Mouse (Mus musculus) common myeloid progenitor, adult 5-6 weeks (primary cell): ENCODE measurements around the gene Pgpep1. TPM values are rescaled to one million over a fixed set of nuclear protein-coding genes. Genes with fewer than 3 reads are reported as not detected.

Experiments used
- ATAC-seq: replicated peaks from 2 replicates; pipeline ENCODE4 v1.8.0; 2016; ENCODE audit warnings: low read depth, mild to moderate bottlenecking, moderate TSS enrichment, inconsistent platforms; ENCODE audit not compliant: poor library complexity, severe bottlenecking
- total RNA-seq: library from RNA; stranded (forward); fragments of 200-1000, 187-1606 nt; gene quantifications from 2 replicates; pipeline ENCODE4 v1.2.3, GENCODE M21; 2017

Gene Pgpep1
- total RNA-seq, 1 experiment from 2014 or later, result 3.6 TPM

- no peak for ATAC-seq
Measured at GRCm38 (mm10) chr8:70691727-70692231, 31.6 kb upstream of the Pgpep1 start.

DNA sequence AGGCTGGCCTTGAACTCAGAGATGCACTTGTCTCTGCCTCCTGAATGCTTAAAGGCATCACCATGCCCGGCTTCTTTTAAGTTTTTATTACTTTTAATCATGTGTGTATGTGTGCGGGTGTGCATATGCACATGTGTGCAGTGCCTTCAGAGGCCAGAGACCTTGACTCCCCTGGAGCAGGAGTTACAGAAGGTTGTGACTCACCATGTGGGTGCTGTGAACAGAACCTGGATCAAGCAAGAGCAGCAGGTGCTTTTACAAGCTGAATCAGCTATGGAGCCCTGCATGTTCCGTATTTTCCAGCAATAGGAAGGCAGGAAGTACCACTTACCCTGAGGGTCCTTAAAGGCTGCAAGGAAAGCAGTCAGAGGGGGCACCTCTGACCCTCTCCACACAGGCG, 31.0 kb upstream of the Pgpep1 start:
- ATAC-seq, result no peak

DNA sequence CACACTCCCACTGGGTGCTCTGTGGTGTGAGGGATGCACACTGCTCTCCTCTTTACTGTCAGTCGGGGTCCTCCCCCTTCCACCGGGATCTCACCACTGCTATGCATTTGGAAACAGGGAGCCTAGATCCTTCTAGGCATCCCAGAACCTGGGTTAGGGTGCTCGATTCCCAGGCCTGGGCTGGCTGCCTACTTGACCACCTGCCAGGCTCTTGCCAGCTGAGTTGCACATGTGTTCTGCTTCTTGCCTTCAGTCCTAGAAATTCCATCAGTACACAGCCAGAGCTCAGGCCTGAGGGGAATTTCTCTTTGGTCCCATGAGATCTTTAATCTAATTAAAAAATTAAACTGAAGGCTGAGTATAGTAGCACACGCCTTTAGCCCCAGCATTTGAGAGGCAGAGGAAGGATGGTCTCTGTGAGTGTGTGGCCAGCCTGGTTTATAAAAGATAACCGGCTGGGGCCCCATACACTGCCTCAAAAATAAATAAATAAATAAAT, 29.8 kb upstream of the Pgpep1 start:
- ATAC-seq, result no peak

GRCm38 (mm10) chr8:70688136-70688535, 27.9 kb upstream of the Pgpep1 start:
- no peak for ATAC-seq

DNA sequence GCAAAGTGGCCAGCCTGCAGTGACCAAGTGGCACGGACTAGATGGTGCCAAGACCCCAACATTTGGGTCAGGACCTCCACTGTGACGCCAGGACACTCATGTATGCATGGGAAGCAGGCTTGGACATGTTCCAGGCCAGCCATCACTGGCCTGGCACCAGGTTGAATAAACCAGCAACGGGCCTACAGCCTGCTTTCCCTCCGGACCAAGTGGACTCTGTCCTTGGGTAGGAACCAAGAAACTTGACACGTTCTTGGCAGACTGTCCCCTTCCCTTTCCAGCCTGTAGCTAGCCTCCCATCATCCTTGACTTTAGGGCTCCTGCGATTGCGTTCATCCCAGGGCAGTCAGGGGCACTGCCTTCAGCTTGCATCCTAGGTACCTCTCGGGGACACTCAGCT, 27.4 kb upstream of the Pgpep1 start:
- ATAC-seq, result no peak

- ATAC-seq, result no peak
Measured at GRCm38 (mm10) chr8:70684291-70684690, 24.1 kb upstream of the Pgpep1 start.

- ATAC-seq, result no peak
Measured at GRCm38 (mm10) chr8:70682692-70683091, 22.5 kb upstream of the Pgpep1 start.

DNA sequence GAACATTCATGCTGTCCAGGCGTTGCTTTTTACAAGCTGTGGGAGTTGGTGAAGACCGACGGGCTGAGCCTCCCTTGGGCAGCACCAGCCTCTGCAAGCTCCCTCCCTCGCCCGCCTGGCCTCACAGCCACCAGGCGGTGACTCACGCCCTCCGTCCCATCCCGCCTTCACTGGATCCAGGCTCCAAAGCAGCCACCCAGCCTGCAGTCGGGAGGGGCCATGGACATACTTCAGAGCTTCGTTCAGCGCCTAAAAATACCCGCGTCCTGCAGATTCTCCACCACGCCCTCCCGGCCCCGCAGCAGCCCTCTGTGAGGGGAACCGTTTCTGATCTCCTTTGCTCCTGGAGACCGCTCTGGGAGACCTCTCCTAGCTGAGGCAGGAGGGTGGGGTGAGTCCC, 22.0 kb upstream of the Pgpep1 start:
- ATAC-seq, result no peak; the same call in 1 of the 2 replicates

DNA sequence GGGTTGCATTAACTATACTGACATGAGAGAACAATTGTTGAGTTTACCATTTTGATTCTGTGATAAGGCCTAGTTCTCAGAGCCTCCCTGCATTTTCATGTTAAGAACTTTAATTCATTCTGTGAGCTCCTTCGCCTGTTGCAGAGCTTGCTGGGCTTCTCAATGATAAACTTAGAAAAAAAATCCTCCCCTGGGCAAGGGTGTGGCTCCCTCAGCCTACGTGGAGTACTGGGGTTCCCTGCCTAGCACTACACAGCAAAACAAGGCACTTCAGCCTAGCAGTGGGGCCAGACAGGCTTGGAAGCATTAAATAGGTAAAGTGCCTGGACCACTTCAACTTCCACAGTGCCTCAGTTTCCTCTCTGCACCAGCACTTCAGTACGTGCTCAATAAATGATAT, 21.2 kb upstream of the Pgpep1 start:
- ATAC-seq, result no peak

GRCm38 (mm10) chr8:70680039-70680438, 19.9 kb upstream of the Pgpep1 start:
- no peak for ATAC-seq

DNA sequence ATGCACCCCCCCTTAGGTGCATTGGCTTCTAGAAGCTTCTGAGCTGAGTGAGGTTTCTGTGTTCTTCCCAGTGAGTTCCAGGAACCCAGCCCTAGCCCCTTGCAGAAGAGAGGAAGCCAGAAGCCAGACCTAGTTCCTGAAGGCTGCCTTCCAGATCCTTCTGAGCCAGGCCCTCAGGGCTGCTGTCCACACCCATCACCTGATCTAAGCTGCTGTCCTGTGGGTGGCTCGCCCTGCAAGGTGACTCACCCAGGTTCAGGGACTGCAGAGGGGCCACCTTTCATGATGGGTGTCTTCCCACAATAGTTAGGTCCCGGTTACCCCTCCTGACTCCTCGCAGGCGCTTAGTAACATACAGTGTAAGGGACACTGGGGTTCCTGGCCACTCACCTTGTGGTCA, 19.2 kb upstream of the Pgpep1 start:
- ATAC-seq, result no peak

DNA sequence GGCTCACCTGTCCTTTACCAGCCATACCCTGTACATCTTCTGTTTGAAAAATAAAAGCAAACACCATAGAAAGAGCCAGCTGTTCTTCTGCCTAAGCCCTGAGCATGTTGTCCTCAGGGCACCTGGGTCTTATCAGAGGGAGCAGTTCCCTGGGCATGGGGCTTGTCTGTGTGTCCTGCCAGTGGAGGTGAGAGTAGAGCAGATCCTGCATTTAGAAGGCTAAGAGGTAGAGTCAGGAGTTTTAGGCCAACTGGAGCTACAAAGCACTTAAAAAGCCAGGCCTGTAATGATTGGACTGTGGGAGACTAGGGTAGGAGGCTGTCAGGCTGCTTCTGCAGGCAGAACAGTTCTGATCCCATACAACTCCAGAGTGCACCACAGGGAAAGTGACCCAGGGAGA, 18.5 kb upstream of the Pgpep1 start:
- ATAC-seq, result no peak

DNA sequence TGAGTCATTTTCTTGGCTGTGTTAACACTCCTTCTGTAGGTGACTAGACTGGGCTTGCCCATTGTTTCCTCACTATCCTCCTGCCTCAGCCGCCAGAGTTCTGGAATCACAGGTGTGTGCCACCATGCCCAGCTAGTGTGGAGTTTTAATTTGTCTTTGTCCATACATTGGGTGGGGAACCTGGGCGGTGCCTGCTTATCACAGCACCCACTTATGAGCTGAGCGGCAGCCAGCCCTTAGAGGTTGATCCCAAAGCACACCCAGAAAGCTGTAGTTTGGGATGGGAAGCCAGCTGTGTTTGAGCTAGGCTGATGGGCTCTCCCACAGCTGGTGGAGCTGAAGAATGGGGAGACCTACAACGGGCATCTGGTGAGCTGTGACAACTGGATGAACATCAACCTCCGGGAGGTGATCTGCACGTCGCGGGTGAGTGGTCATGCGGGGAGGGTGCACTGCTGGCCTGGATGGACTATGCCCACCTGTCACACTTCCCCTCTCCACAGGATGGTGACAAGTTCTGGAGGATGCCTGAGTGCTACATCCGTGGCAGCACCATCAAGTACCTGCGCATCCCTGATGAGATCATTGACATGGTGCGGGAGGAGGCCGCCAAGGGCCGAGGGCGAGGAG, 17.4 kb upstream of the Pgpep1 start:
- ATAC-seq, result no peak

- peak; percentile 16 for ATAC-seq
Measured at GRCm38 (mm10) chr8:70675336-70675735, 15.1 kb upstream of the Pgpep1 start.

DNA sequence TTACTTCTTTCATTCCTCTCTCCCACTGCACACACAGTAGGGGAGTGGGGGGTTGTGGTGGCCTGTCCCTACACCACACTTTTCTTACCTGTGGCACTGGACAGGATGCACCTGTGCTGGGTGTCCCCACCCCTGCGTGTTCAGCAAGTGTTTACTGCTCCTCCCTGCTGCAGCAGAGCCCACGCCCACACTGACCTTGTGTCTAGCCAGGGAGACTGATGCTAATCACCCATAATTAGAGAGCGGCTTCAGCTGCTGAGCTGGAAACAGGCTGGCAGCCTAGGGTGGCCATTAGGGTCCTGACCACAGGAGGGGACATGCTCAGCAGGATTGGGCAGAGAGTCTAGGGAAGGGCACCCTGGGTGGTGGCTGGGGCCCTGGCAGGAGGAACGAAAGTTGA, 14.5 kb upstream of the Pgpep1 start:
- no peak for ATAC-seq

DNA sequence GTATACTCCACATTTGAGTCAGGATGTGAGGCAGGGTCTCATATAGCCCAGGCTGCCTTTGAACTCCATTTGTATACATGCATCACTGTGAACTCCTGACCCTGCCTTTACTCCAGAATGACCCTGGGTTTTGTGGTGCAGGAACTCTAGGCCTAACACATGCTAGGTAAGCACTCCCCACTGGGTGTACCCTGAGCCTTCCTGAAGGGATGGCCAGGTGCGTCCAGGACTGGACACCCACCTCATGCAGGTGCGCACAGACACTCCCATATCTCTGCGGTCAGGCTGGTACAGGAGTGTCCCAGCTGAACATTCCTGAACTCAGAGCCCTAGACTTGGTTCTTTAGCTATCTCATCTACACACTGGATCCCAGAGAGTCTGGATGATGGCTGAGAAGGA, 13.9 kb upstream of the Pgpep1 start:
- no peak for ATAC-seq

GRCm38 (mm10) chr8:70673079-70673856, 13.1 kb upstream of the Pgpep1 start, which contains the start of gene Lsm4:
Lsm4 (plus strand) TSS chr8:70673248.
- ATAC-seq, result peak; percentile 88

DNA sequence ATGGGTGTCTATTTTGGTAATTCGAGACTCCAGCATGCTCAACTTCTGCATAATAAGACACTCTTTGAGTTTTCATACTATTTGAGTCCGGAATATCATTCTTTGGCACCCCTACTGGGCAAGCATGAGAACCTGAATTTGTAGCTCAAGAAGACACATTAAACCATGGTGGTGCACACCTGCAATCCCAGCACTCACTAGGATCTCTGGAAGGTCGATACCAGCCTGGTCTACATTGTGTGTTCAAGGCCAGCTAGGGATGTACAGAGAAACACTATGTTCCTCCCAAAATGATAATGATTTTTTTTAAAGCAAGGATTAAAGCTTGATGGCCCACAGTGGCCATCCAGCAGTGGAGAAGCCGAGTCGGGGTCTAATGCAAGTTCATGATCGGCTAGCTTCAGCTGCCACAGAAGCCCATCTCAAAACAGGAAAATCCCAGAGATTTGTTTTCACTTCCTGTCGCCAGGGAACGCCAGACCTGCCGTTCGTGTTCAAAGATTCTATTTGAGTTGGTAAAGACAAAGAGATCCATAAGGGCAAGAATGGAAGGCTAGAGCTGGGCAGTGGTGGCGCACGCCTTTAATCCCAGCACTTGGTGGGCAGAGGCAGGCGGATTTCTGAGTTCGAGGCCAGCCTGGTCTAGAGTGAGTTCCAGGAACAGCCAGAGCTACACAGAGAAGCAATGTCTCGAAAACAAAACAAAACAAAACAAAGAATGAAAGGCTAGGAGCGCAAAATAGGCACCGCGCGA, 12.3 kb upstream of the Pgpep1 start:
- ATAC-seq, result no peak

DNA sequence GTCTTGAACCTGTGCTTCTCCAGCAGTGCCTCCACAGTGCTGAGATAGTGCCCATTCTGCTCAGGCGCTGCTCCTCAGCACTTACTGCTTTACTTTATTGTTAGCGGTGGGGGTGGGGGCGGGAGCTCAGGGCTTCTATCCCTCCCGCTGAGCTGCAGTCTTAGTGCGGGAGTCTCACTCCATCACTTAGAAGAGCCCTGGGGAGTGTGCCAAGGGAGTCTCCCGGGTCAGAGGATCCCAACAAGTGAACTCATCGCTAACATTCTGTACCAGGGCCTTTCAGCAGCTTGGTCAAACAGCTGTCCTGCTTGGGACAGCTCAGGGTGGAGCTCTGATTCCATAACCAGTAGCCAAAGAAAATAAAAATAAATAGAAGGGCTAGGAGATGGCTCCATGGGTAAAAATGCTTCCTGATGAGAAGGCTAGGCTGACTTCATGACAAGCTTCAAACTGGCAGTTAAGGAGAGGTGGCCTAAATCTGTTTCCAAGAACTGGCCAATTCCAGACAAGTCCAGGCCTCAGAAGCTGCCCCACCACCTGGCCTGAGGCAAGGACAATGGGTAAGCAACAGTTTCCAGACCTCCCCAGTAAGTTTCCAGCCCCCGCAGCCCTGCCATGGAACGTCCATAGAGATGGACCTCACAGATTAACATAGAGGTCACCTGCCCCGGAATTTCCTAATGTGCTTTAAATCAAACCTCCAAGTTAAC, 11.6 kb upstream of the Pgpep1 start:
- ATAC-seq, result no peak

GRCm38 (mm10) chr8:70667071-70667470, 6.9 kb upstream of the Pgpep1 start:
- no peak for ATAC-seq
